Mouse (Mus musculus): ENCODE measurements around the gene Traf5. TPM values are rescaled to one million over a fixed set of nuclear protein-coding genes. Genes with fewer than 3 reads are reported as not detected.

Traf5 gene
- total RNA-seq, 1 experiment, result 2.1 TPM

DNA sequence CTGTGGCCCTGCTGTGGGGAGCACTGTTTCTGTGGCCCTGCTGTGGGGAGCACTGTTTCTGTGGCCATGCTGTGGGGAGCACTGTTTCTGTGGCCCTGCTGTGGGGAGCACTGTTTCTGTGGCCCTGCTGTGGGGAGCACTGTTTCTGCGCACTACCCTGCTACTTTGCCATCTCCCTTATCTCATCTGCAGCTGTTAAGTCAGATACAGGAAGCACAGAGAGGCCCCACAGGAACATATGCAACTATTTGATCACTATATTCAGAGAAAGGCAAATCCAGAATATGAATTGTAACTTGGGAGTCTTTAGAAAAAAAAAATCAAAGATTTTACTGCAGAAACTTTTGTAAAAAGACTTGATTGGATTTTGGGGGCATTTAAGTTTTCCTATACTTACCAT lies 23.0 kb upstream of the Traf5 start:
- no peak for DNase-seq (ENCODE audit: low read depth, low spot score)
- in situ Hi-C loops (cut with MboI; ENCODE audit: low sequenced_read_pairs in 2 of 2, unreplicated experiment in 2 of 2), result no loop called here
- Histone ChIP-seq H3K4me3 (ENCODE audit: insufficient read depth in 1 of 2, low read depth in 1 of 2, low read length in 2 of 2, poor library complexity in 1 of 2, severe bottlenecking in 1 of 2) (no peak overlapping the region), H3K36me3 (ENCODE audit: control insufficient read depth, insufficient read depth, low read length, poor library complexity, severe bottlenecking) (peaks cover 4% of the 10 kb centered on the region; the same call in 1 of the 2 replicates), H3K9me3 (ENCODE audit: control insufficient read depth, insufficient read depth, low read depth, low read length) (no peaks in the 10 kb centered on the region), H3K27ac (ENCODE audit: insufficient read depth, low read depth, low read length, poor library complexity, severe bottlenecking) (no peak overlapping the region), H3K9ac (ENCODE audit: insufficient read depth, low read depth, low read length, poor library complexity, severe bottlenecking) (no peak overlapping the region), H3K4me1 (ENCODE audit: control insufficient read depth in 2 of 2, insufficient read depth in 2 of 2, low read length in 2 of 2, poor library complexity in 1 of 2) (no peaks in the 10 kb centered on the region)
- no peak for TF ChIP-seq ZNF384 (IDR thresholded peaks at IDR 0.05; ENCODE audit: low read depth, low read length)
- no peak for TF ChIP-seq ZC3H11A (IDR thresholded peaks at IDR 0.05; ENCODE audit: borderline replicate concordance, low read depth, low read length)
- TF ChIP-seq HCFC1 (IDR thresholded peaks at IDR 0.05; ENCODE audit: borderline replicate concordance, insufficient read depth, low read length), result no peak
- no peak for TF ChIP-seq CHD2 (IDR thresholded peaks at IDR 0.05; ENCODE audit: low read depth, low read length)
- no peak for TF ChIP-seq MAFK (IDR thresholded peaks at IDR 0.05; ENCODE audit: insufficient read depth, low read depth, low read length)

DNA sequence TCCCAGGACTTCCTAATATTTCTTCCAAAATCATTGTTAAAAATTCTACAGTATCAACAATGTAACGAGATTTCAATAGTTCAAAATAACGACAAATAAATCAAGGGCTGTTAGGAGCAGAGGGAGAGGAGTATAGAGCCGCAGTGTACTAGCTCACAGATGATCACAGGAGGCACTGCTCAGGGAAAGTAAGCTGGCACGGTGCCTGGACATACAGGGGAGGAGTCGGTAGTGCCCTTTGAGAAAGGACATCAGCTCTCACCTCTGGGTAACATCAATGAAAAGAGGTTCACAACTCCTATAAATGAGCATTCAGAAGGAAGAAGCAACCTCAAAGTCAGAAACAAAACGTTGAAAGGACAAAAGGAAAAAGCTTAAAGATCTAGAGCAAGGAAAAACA lies 16.8 kb upstream of the Traf5 start:
- no peak for TF ChIP-seq ZNF384 (IDR thresholded peaks at IDR 0.05; ENCODE audit: low read depth, low read length)
- Histone ChIP-seq H3K9ac (ENCODE audit: insufficient read depth, low read depth, low read length, poor library complexity, severe bottlenecking) (no peak overlapping the region), H3K27ac (ENCODE audit: insufficient read depth, low read depth, low read length, poor library complexity, severe bottlenecking) (no peak overlapping the region), H3K36me3 (ENCODE audit: control insufficient read depth, insufficient read depth, low read length, poor library complexity, severe bottlenecking) (no peaks in the 10 kb centered on the region), H3K4me3 (ENCODE audit: insufficient read depth in 1 of 2, low read depth in 1 of 2, low read length in 2 of 2, poor library complexity in 1 of 2, severe bottlenecking in 1 of 2) (no peak overlapping the region), H3K9me3 (ENCODE audit: control insufficient read depth, insufficient read depth, low read depth, low read length) (no peaks in the 10 kb centered on the region), H3K4me1 (ENCODE audit: control insufficient read depth in 2 of 2, insufficient read depth in 2 of 2, low read length in 2 of 2, poor library complexity in 1 of 2) (no peaks in the 10 kb centered on the region)
- in situ Hi-C loops (cut with MboI; ENCODE audit: low sequenced_read_pairs in 2 of 2, unreplicated experiment in 2 of 2), result no loop called here
- no peak for DNase-seq (ENCODE audit: low read depth, low spot score)

DNA sequence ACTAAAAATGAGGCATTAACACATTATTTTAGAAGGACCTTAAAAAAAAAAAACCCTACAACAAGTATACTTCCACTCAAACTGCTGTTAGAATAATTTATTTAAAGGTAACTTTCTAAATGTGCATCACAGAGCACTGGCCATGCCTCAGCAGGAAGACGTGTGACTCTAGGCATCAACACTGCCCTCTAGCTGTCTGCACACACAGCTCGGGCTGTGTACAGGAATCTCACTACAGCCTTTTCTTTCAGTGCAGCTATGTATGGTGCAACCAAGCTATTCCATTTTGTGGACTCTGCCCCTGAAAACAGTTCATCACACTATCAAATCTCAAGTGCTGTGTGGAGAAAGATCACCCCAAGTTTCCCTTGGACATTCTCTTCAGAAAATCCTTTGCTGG lies 15.0 kb upstream of the Traf5 start:
- DNase-seq (ENCODE audit: low read depth, low spot score), result peak; percentile 38
- Histone ChIP-seq H3K4me1 (ENCODE audit: control insufficient read depth in 2 of 2, insufficient read depth in 2 of 2, low read length in 2 of 2, poor library complexity in 1 of 2) (no peaks in the 10 kb centered on the region), H3K9me3 (ENCODE audit: control insufficient read depth, insufficient read depth, low read depth, low read length) (no peaks in the 10 kb centered on the region), H3K27ac (ENCODE audit: insufficient read depth, low read depth, low read length, poor library complexity, severe bottlenecking) (no peak overlapping the region), H3K36me3 (ENCODE audit: control insufficient read depth, insufficient read depth, low read length, poor library complexity, severe bottlenecking) (no peaks in the 10 kb centered on the region), H3K4me3 (ENCODE audit: insufficient read depth in 1 of 2, low read depth in 1 of 2, low read length in 2 of 2, poor library complexity in 1 of 2, severe bottlenecking in 1 of 2) (no peak overlapping the region), H3K9ac (ENCODE audit: insufficient read depth, low read depth, low read length, poor library complexity, severe bottlenecking) (no peak overlapping the region)
- in situ Hi-C loops (cut with MboI; ENCODE audit: low sequenced_read_pairs in 2 of 2, unreplicated experiment in 2 of 2), result no loop called here
- no peak for TF ChIP-seq ZNF384 (IDR thresholded peaks at IDR 0.05; ENCODE audit: low read depth, low read length)
- no peak for TF ChIP-seq ZC3H11A (IDR thresholded peaks at IDR 0.05; ENCODE audit: borderline replicate concordance, low read depth, low read length)
- TF ChIP-seq CHD2 (IDR thresholded peaks at IDR 0.05; ENCODE audit: low read depth, low read length), result no peak
- no peak for TF ChIP-seq MAFK (IDR thresholded peaks at IDR 0.05; ENCODE audit: insufficient read depth, low read depth, low read length)
- no peak for TF ChIP-seq HCFC1 (IDR thresholded peaks at IDR 0.05; ENCODE audit: borderline replicate concordance, insufficient read depth, low read length)

DNA sequence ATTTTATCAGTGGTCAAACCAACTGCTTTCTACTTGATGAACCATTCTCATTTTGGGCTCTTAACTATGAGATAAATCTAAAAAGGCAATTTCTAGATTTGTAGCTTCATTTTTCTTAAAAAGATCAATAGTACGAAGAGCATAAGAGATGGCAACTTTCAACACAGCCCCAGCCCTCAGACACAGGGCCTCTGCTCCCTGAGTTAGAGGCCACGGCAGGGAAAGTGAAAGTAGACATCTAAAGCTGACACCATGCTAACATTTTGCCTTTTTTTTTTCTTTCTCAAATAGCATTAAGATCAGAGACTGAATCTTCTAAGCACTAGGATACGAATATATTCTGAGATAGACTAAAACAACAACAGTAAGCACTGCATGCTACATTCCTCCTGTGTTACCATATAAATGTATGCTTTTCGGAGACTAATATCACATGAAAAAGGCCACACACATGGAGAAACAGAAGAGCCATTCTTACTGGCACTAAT lies 13.6 kb upstream of the Traf5 start:
- H3K36me3 ChIP-seq (ENCODE audit: control insufficient read depth, insufficient read depth, low read length, poor library complexity, severe bottlenecking), result no peaks in the 10 kb centered on the region

DNA sequence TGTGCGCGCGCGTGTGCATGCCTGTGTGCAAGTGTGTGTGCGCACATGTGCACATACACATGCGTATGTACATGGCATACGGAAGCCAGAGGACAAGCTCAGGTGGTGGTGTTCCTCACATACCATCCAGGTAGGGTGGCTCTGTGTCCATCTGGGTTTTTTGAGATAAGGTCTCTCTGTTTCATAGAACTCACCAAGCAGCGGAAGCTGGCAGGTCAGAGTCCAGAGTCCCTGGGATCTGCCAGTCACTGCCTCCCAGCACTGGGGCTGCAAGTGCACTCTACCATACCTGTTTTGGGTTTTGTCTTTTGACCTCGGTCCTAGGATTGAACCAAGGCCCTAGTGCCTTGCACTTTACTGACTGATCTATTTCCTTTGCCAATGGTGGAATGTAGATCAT lies 11.7 kb upstream of the Traf5 start:
- no peak for DNase-seq (ENCODE audit: low read depth, low spot score)
- Histone ChIP-seq H3K4me1 (ENCODE audit: control insufficient read depth in 2 of 2, insufficient read depth in 2 of 2, low read length in 2 of 2, poor library complexity in 1 of 2) (peaks cover 2 to 5% of the 10 kb centered on the region in 2 experiments; a peak in 2 of 4 replicates), H3K9ac (ENCODE audit: insufficient read depth, low read depth, low read length, poor library complexity, severe bottlenecking) (no peak overlapping the region), H3K9me3 (ENCODE audit: control insufficient read depth, insufficient read depth, low read depth, low read length) (no peaks in the 10 kb centered on the region), H3K4me3 (ENCODE audit: insufficient read depth in 1 of 2, low read depth in 1 of 2, low read length in 2 of 2, poor library complexity in 1 of 2, severe bottlenecking in 1 of 2) (no peak overlapping the region), H3K36me3 (ENCODE audit: control insufficient read depth, insufficient read depth, low read length, poor library complexity, severe bottlenecking) (peaks cover 2% of the 10 kb centered on the region; the same call in 1 of the 2 replicates), H3K27ac (ENCODE audit: insufficient read depth, low read depth, low read length, poor library complexity, severe bottlenecking) (no peak overlapping the region)
- TF ChIP-seq CHD2 (IDR thresholded peaks at IDR 0.05; ENCODE audit: low read depth, low read length) (no peak), HCFC1 (IDR thresholded peaks at IDR 0.05; ENCODE audit: borderline replicate concordance, insufficient read depth, low read length) (no peak), ZC3H11A (IDR thresholded peaks at IDR 0.05; ENCODE audit: borderline replicate concordance, low read depth, low read length) (no peak), MAFK (IDR thresholded peaks at IDR 0.05; ENCODE audit: insufficient read depth, low read depth, low read length) (no peak), ZNF384 (IDR thresholded peaks at IDR 0.05; ENCODE audit: low read depth, low read length) (no peak)
- in situ Hi-C loops (cut with MboI; ENCODE audit: low sequenced_read_pairs in 2 of 2, unreplicated experiment in 2 of 2), result no loop called here

More for the DNA sequence above, 13.6 kb upstream of the Traf5 start:
- H3K9me3 ChIP-seq (ENCODE audit: control insufficient read depth, insufficient read depth, low read depth, low read length), result no peaks in the 10 kb centered on the region
- H3K4me1 ChIP-seq (ENCODE audit: control insufficient read depth in 2 of 2, insufficient read depth in 2 of 2, low read length in 2 of 2, poor library complexity in 1 of 2), result peaks cover 0 to under 1% of the 10 kb centered on the region in 2 experiments; a peak in 1 of 4 replicates
- H3K9ac ChIP-seq (ENCODE audit: insufficient read depth, low read depth, low read length, poor library complexity, severe bottlenecking), result no peak overlapping the region
- no peak for DNase-seq (ENCODE audit: low read depth, low spot score)
- in situ Hi-C loops (cut with MboI; ENCODE audit: low sequenced_read_pairs in 2 of 2, unreplicated experiment in 2 of 2), result no loop called here
- no peak overlapping the region for H3K27ac ChIP-seq (ENCODE audit: insufficient read depth, low read depth, low read length, poor library complexity, severe bottlenecking)
- TF ChIP-seq ZNF384 (IDR thresholded peaks at IDR 0.05; ENCODE audit: low read depth, low read length) (no peak), CHD2 (IDR thresholded peaks at IDR 0.05; ENCODE audit: low read depth, low read length) (no peak), ZC3H11A (IDR thresholded peaks at IDR 0.05; ENCODE audit: borderline replicate concordance, low read depth, low read length) (no peak), HCFC1 (IDR thresholded peaks at IDR 0.05; ENCODE audit: borderline replicate concordance, insufficient read depth, low read length) (no peak), MAFK (IDR thresholded peaks at IDR 0.05; ENCODE audit: insufficient read depth, low read depth, low read length) (no peak)
- no peak overlapping the region for H3K4me3 ChIP-seq (ENCODE audit: insufficient read depth in 1 of 2, low read depth in 1 of 2, low read length in 2 of 2, poor library complexity in 1 of 2, severe bottlenecking in 1 of 2)
